Mouse (Mus musculus) frontal cortex, postnatal 25 days (tissue): ENCODE results near the gene Ppp2ca.

ENCODE experiments used
- DNase-seq, 2 experiments: peaks; one replicate each; pipeline ENCODE4 v3.0.0; 2022; ENCODE audit warnings: low spot score in 2 of 2

Ppp2ca gene

DNA sequence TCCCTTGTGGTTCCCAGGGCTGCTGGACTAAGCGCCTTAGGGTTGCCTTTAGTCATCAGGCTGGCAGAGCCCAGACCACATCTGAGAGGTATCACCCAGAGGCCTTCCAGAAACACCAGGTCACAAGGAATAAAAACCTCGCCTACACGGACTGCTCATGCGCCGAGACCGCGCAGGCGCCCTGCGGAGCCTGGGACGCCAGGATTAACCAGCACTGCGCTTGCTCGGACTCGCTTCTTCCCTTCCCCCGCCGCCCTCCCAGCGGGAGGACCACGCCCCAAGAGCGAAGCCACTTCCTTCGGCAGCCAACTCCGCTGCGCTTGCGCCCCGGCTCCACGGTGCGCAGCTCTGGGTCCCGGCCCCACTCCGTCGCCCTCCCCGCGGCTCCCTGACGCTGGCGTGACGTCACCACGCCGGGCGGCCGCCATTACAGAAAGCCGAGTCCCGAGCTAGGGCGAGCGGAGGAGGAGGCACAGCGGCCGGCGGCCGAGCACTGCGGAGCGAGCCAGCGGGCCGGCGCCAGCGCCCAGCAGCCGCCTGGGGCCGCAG lies at the start of gene Ppp2ca:
Gene Ppp2ca, plus strand, starts transcription at position 284 of the 549 bp plus-strand sequence.
- peak; percentile 91 to 95 for DNase-seq

DNA sequence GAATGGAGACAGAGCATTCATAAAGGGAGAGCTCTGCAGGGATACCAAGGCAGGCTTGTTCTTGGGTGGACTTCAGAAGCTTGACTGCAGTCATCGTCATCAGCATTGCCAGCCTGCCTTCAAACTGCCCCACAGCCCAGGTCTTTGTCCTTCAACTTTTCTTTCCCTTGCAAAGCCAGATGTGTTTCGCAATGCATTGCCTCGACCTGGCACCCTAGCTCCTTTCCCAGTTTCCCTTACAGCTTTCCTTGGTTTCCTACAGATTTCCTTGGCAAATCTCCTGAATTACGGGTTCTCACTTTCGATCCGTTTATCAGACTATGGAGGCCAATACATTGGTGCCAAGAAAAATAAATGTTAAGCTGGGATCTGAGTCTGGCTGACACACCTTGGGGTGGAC lies 45.1 kb upstream of the Ppp2ca start:
- no peak for DNase-seq

DNA sequence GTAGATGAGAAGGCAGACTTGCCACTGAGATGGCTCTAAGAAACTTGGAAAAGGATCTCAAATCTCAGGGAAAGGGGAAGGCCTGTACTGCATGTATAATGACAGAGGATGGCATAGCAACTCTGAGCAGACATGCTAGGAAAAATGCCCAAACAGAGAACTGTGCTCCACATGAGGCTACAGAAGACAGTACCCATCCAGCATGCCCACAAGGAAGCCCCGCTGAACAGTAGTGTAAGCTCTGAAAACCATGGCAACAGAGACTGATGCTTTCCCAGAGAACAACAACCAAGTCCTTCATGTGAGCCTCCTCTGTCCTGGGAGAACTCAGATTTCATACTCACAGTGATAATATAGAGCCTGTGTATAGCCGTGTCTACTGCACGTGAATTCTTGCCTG lies 43.8 kb upstream of the Ppp2ca start:
- no peak for DNase-seq

DNA sequence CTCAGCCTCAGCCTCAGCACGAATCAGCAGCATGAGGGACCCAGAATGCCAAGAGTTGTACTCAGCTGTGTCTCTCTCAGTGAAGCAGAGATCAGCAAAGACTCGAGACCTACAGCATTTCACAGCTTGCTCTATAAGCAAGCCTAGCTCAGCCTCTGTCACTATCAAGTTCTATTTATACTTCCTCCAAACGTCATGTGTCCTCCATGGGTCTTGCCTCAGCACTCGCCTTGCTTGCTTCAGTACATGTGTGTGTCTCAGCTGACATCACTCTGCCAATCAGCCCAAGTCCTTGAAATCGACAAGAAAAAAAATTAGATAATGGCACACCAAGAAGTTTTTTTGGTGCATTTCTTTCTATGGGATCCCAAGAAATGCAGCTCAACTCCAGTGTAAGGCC lies 42.3 kb upstream of the Ppp2ca start:
- no peak for DNase-seq

DNA sequence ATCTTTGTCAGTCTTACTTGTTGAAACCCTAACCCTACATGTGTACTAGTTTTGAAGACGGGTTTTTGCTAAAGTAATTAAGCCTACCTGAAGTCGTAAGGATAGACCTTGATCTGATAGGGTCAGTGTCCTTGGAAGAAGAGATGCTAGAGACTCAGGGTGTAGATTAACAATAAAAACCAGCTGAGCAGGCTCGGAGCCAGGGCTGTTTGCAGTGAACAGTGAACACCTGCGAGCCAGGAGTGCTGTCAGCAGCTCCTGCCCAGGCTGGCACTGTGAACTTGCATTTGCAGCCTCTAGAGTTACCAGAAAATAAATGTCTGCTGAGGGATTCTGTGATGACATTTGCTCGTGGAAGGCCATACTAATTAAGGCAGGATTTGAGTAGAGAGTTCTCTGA lies 39.5 kb upstream of the Ppp2ca start:
- DNase-seq, result no peak

DNA sequence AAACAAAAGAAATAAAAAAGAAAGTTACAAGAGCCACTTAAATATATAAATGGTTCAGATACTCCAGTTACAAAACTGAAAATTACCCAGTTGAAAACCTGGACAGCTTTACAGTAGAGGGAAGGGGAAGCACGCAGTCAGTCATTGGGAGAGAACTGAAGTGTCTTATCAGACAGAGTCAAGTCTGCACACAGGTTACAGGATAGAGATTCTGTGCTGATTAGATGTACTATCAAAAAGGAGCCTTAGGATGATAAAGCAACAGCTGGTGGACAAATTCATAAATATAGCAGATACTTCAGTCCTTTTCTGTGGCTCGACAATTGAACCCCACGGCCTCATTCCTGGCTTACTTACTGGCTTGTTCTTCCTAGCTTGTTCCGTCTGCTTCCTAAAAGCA lies 38.2 kb upstream of the Ppp2ca start:
- DNase-seq, result no peak

DNA sequence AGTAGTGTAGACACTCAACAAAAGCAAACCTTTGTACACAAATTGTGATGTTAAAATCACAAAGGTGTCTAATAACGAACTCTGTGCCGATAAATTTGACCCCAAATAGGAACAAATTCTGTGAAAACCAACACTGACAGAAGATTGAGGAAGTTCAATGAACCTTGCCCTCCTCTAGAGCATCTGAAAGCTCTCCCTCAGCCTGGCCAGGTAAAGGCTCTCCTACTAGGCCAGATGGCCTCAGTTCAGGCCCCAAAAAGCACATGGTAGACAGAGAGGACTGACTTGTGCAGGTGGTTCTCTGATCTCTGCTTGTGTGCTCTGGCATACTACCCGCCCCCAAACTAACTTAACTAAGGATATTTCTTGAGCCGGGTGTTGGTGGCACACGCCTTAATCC lies 36.1 kb upstream of the Ppp2ca start:
- no peak for DNase-seq

DNA sequence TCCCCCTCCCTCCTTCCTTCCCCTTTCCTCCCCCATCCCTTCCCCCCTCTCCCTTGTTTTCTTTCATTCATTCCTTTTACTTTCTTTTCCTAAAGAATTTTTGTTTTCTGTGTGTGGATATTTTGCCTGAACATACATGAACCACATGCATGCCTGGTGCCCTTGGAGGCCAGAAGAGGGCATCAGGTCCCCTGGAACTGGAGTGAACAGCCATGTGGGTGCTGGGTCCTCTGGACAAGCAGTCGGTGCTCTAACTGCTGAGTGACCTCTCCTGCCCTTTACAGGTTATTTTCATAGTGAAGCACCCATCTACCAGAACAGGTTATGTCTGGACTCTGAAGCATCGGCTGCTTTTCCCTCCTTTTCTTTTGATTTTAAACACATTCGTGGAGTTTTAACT lies 34.1 kb upstream of the Ppp2ca start:
- no peak for DNase-seq

DNA sequence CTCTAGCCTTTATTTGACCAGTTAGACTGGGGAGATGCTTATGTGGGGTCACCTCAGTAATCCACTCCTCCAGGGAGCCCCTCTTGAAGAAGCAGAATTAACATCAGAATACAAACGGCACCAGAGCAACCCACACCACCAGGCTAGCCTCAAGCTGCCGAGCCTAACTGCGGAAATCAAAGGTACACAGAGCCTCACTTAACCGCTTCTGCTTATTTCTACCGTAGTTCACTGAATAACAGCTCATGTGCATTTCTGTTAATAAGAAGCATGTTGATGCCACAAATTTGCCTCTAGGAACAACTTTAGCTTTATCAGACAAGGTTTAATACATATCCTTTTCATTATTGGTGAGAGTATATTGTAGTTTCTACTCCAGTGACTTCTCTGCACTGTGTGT lies 32.6 kb upstream of the Ppp2ca start:
- no peak for DNase-seq

DNA sequence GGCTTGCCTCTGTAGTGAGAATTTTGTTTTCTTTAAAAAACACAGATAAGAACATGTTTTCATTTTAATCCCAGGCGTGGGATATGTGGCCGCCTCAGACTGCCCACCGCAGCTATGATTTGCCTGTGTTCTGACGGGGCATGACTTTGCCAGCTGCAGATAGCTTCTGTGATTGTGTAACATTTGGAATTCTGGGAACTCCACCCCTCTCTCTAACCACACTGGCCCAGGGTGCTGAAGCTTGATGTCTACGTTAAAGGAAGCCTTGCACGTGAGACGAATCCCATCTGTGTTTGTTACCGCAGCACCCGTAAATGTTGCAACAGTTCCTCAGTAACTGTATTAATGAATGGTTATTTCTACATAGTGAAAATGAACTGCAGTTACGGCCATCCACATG lies 26.7 kb upstream of the Ppp2ca start:
- DNase-seq, result no peak

DNA sequence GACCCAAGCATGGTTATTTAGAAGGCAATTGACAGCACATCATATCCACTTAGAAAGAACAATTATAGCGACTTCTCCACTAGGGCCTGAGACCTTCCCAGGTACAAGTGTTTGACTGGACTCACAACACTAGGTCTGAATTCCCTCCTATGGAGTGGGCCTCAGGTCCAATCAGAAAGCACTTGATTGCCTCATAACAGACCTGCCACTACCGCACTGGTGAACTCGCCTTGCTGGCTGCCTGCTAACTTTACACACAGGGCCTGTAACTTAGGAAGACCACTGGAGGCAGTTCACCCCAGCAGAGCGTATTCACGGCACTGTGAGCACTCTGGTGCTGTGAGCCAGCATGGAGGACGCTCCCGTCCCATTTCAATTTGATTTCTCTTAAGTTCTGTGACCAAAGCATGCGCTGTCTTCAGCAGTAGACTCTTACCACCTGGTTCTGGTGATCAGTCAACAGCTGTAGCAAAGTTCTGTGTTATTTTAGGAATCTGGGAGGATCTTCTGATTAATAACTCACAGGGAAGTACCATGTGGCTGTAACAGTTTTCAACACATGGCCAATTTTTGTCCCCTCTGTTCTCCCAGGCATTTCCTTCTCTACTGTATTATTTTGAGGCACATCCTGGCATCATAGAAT lies 24.8 kb upstream of the Ppp2ca start:
- DNase-seq, result no peak

DNA sequence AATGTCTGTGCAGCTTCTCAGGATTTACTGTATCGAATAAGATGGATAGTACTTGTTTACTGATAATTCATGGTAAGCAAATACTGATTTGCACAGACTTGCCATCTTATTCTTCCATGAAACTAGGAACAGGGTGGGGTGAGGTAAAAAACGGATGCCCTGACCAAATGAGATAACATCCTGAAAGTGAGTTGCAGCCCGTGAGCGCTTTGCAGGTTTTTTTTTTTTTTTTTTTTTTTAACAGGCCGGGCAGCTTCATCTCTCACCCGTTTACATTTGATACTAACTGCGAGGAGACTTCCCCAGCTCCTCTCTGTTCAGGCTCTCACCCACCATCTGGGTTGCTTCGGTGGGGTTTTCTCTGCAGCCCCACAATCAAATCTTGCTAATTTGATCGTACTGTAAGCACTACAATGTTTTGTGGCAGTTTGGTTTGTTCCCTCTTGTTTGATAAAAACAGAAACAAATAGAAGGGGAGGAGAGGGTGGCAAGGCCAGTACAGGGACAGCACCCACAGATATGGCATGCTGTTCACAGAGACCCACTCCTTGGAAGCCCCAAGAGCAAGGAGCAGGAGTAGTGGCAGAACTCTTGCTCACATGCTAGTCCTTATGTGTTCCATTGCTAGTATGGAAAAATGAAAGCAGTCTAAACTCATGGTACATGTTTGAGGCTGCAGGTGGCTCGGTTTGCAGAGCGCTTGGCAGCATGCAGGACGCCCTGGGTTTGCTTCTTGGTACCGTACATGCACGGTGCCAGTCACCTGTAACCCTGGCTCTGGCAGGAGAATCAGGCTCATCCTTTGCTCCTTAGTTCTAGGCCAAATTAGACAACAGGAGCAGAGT lies 23.6 kb upstream of the Ppp2ca start:
- no peak for DNase-seq

DNA sequence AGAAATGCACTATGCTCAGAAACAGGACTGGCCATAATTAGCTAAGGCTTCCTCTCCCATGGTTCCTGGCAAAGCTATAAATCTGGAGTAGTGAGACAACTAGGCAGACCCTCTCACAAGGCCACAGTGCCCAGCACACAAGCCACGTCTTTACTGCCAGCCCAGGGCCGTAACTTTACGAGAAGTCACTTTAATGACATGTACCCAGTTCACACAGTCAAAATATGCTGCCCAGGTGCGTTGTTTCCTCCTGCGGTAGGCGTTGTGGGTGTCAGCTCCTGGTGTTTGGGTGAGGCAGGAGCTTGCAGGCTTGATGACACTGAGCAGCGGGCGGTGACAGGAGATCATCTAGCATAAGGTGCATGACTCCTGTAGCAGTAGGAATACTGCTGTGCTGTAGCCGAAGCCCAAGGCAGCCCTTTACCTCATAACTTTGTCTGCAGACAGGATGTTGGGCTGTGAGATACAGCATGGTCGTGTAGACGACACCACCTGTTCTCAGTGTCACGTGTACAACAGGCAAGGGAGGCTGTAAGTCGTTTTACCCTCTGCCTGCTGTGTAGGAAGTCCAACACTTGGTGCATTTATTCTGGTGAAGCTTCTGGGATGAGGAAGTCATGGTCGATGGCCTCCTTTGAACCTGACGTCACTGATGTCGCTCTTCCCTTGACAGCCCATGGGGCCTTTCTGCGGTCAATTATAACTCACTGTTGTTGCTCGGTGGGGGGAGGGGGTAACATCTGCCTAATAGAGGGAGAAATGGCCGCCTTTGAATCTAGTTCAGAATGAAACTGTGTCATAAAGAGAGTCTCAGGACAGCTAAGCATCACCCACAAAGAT lies 22.5 kb upstream of the Ppp2ca start:
- DNase-seq, result no peak

DNA sequence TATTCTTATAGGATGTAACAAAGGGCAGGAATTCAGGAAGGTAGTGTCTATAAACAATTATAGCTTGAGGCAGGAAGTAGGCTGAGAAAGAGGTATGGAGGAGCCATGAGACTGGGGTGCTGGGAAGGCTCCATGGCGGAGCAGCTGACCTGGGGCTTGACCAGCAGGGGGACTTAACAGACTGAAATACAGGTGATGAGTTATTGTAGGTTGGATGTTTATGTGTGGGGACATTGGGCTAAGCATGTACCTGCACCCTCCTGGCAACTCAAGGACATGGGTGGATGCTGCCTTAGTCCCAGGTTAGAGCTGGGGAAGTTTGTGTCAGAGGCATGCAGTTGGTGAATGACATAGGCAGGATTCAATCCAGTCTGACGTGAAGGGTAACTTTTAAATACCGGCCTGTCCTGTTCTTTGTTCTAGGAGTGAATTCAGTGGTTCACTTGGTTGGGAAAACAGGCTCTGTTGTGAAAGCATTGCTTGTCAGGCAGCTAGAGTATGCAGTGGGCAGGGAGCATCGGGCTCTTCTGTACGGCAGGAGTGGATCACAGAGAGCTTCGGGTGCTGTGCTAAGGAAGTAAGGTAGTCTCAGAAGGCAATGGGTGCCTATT lies 21.6 kb upstream of the Ppp2ca start:
- no peak for DNase-seq

DNA sequence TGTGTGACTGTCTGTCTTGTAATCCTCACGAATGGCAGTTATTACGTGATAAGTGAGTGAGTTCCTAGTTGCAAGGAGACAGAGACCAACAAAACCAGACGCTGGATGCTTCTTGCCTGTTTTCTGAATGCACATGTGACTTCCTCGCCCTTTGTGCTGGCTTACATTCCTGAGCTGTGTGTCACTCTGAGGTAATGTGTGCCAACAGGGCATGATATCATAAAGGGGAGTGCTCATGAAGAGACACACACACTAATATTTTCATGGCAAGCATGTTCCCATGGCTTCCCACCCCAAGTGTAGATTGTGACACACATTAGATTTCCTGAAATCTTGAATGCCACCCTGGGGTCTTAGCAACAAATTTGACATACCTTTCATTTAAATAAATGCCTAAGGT lies 20.5 kb upstream of the Ppp2ca start:
- DNase-seq, result no peak

DNA sequence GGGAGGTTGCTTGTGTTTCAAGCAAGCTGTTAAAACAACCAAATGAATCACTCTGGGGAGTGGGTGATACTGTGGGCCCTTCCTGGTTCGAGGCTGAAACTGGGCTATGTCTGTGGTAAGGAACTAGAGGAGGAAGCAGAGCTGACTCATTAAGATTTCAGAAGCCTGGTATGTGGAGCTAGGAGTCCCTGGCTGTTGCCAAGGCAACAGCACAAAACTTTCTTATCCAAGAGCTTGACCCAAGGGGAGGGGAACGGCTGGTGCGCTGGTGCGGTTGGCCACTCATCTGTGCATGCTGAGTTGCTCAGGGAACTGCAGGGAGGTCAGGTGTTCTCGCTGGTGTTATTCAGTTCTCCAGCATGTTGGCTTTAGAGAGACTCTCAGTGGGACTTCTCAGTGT lies 18.5 kb upstream of the Ppp2ca start:
- DNase-seq, result no peak

DNA sequence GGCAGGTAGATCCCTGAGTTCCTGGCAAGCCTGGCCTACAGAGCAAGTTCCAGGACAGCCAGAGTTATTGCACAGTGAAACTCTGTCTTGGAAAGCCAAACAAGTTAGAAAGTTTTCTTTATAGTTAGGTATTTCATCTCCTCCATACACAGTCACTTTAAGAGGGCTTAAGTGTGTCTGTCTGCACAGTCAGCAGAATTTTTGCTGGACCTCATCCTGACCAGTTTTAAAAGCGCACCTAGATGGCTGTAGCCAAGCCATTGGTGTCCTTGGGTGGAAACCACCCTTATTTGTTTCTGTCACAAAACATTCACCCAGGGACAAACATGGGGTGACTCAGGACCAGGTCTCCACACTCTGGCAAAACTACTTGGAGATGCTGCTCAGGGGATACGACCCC lies 17.8 kb upstream of the Ppp2ca start:
- no peak for DNase-seq

DNA sequence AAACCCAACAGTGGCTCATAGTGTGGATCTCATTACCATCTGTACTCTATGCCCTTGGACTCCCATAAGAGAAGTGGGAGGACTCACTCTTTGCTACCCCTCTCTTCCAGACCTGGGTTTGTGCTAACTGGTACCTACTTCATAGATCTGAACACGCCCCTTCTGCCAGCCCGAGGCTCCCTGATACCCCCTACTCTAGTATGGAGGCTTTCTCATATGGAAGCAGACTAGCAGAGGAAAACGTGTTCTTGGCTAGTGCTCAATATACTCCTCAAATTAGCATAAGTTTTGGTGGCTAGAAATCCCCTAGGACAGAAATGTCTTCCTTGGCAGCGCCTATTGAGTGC lies 12.7 kb upstream of the Ppp2ca start:
- DNase-seq, result no peak

DNA sequence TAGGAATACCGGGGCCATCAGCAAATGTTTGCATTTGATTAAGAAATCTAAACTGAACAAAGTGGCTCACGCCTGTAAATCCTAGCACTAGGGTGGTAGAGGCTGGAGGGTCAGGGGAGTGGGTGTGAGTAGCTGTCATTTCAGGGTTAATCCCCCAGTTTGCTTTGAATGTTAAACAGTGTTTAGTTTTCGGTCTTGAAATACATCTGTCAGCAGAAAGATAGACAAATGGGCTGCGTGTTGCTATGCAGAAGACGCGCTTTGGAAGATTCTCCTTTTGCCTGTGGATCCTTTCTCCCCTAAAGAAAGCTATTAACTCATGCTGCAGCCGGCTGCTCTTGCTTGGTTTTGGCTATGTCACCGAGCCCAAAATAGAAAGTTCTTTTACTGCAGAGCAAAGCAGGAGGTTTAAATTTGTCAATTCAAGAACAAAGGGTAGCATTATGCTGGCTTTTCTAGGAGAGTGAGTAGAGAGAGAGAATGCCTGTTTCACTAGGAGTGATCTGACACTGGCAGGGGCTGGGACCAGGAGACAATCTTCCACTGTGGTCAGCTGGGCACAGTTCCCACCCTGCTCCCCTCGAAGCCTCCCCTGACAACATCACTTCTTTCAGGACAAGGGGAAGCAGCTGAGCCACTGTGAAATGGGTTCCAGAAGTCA lies 12.1 kb upstream of the Ppp2ca start:
- peak; percentile 32 to 33 for DNase-seq

DNA sequence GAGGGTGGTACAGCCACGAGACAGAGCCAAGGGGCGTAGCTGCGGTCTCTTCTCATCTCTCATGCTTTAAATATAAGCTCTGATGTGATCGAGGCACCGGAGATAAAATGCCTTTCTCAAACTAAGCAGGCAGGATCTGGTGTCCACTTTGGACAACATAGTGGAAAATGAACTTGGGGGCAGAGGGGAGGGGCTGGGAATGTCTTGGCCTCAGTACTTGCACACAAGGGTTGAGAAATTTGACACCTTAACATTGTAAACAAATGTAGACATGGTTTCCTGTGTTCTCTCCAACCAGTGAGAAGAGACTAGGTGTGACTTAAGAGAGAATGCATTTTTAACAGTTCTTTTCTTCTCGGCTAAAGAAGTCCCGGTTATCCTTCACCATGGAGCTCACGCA lies 9.2 kb upstream of the Ppp2ca start:
- no peak for DNase-seq

DNA sequence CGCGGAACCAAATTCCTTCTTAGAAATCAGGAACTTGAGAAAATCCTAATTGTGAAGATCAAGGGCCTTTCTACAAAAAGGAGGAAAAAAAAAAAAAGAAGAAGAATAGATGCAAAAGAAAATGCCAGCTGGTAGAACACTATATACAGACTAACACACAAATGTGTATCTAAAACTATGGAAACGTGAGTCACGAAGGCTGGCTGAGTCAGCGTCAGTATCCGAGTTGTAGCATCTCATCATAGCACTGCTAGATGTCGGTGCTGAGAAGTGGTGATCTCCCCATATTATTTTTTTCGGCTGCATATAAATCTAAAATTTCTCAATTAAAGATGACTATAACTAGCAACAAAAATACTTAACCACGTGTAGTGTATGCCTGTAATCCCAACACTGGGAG lies 7.2 kb upstream of the Ppp2ca start:
- DNase-seq, result no peak

DNA sequence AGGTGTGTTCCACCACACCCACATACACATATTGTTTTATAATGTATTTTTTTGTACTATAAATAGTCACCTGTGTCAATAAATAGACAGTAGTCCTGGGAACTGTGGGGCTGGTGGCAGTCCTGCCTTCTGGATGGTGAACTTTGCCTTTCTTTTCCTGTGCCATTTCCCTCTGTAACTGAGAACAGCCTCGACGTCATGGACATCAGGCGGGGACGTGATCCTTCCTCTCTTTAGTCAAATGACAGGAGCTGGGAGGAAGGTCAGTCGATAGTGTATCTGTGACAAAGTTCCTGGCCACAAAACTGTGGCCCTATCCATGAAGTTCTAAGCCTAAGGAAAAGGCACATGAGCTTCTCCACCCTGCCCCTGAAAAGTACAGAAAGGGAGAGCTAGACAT lies 3.9 kb upstream of the Ppp2ca start:
- DNase-seq, result no peak
